Mouse (Mus musculus) c-Kit-positive CD71-positive TER-119-negative erythroid progenitor cells, embryonic 14.5 days (primary cell): ENCODE results near the gene Uba52.
A peak's percentile ranks its signal among the peaks of the same experiment; 100 is the strongest.

Experiments used
- DNase-seq: peaks from one replicate; pipeline ENCODE4 v3.0.0-alpha.2; 2013; ENCODE audit warnings: low read depth

Gene Uba52

GRCm38 (mm10) chr8:70503062-70503750 is 7.4 kb downstream of the Uba52 start:
- no peak for DNase-seq

- DNase-seq: no peak
Measured at GRCm38 (mm10) chr8:70502540-70502939, 8.1 kb downstream of the Uba52 start.

GRCm38 (mm10) chr8:70501820-70502529 is 8.6 kb downstream of the Uba52 start:
- DNase-seq: no peak

- peak; percentile 75 for DNase-seq
Measured at GRCm38 (mm10) chr8:70500386-70501301, 10.0 kb downstream of the Uba52 start.

- no peak for DNase-seq
Measured at GRCm38 (mm10) chr8:70495771-70496062, 14.9 kb downstream of the Uba52 start.

- no peak for DNase-seq
Measured at GRCm38 (mm10) chr8:70495001-70495770, 15.4 kb downstream of the Uba52 start.

GRCm38 (mm10) chr8:70494416-70494945 is 16.1 kb downstream of the Uba52 start:
- no peak for DNase-seq

- DNase-seq: no peak
Measured at GRCm38 (mm10) chr8:70493692-70494415, 16.7 kb downstream of the Uba52 start.

GRCm38 (mm10) chr8:70492664-70493640 is 17.6 kb downstream of the Uba52 start, which contains the start of gene Crlf1:
TSS of gene Crlf1 (plus strand) at chr8:70493158.
- no peak for DNase-seq

- DNase-seq: no peak
Measured at GRCm38 (mm10) chr8:70490880-70491495, 19.6 kb downstream of the Uba52 start.

- DNase-seq: no peak
Measured at GRCm38 (mm10) chr8:70490061-70490879, 20.3 kb downstream of the Uba52 start.

GRCm38 (mm10) chr8:70489576-70489975 is 21.0 kb downstream of the Uba52 start:
- no peak for DNase-seq

GRCm38 (mm10) chr8:70488931-70489470 is 21.6 kb downstream of the Uba52 start:
- no peak for DNase-seq

- DNase-seq: no peak
Measured at GRCm38 (mm10) chr8:70487993-70488796, 22.4 kb downstream of the Uba52 start.

GRCm38 (mm10) chr8:70486941-70487520 is 23.6 kb downstream of the Uba52 start, which contains the start of gene Tmem59l:
TSS of gene Tmem59l (minus strand) at chr8:70487358.
- no peak for DNase-seq

GRCm38 (mm10) chr8:70486191-70486681 is 24.4 kb downstream of the Uba52 start:
- no peak for DNase-seq

- DNase-seq: no peak
Measured at GRCm38 (mm10) chr8:70482943-70483342, 27.7 kb downstream of the Uba52 start.
